Mouse (Mus musculus) ovary, postnatal 14 days (tissue): ENCODE data around the gene Gjc2.

Experiments used
- DNase-seq: peaks from one replicate; pipeline ENCODE4 v3.0.0; 2022; ENCODE audit warnings: low spot score

Gene Gjc2

GRCm38 (mm10) chr11:59161398-59161797, 21.6 kb downstream of the Gjc2 start:
- no peak for DNase-seq

DNA sequence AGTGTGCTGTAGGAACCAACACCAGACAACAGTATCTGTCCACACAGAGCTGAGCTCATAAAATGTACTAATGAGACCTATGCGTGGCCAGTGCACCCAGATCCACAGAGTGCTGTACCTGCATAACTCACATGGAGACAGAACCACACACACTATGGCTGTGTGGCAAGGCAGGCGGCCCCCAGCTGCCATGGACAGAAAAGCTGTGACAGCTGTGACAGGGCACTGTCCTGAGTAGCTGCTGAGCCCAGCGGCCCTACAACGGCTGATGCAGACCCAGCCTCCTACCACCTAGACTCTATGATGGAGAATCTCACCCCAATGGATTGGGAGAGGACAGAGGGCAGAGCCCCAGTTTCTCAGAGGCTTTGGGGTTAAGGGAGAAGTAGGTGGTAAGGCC, 23.5 kb downstream of the Gjc2 start:
- DNase-seq, result no peak

DNA sequence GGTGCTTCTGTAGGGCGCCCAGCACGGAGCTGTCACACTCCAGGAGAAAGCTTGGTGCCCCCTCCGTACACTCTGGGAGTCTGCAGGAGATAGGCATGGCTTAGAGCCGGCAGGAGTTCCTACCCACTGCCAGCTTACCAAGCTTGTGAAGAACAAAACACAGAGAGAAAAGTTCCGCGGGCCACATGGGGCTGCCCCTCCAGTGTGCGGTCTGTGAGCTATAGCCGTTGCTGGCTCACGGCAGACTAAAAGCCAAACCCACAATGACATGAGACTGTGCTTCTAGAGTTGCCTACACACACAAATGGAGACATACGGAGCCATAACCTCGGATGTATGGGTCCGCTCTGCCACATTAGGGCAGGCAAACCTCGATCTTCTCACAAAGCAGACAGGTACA, 23.9 kb downstream of the Gjc2 start:
- DNase-seq, result no peak

DNA sequence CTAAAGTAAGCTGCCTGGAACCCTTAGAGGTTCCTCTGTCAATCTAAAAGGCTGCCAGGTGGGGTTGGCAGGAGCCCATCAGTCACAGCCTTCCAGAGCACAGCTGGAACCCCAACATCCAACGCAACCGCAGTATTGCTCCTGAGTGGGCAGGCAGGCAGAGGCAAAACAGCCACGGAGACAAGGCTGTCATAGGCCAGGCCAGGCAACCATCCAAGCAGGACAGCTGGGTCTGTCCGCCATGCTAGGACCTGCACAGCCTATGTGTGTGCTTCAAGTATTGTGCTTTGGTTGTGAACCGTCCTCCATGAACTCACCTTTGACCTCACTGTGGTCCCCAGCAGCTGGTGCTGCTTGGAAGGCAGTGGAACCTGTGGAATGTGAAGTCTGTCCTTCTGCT, 27.1 kb downstream of the Gjc2 start:
- no peak for DNase-seq

DNA sequence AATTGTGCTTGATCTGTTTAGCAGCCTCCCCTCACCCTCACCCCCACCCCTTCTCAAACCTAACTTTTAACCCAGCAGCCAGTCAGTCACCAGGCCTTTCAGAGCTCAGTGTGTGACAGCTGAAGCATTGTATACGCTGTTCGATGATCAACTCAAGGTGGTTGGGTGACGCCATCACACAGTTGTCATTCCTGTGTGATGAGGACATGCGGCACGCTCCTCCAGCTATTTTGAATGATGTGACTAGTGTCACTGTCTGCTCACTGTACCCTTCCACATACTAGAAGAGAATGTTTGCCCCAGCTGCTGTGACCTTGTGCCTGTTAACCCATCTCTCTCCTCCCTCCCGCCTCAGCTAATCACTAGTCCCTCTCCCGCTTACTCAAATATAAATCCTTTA, 28.8 kb downstream of the Gjc2 start:
- no peak for DNase-seq

DNA sequence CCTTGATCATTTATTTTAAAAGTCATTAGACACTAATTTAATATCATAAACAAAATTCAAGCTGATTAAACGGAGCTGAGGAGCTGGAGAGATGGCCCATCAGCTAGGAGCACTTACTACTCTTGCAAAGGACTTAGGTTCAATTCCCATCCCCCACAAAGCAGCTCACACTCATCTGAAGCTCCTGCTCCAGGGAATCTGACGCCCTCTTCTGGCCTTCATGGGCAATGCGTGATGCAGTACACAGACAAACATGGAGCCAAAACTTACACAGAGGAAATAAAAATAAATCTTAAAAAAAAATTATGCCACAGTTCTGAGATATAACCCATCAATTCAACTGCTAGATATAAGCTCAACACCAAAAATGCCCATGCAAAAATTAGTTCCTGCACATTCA, 31.3 kb downstream of the Gjc2 start:
- DNase-seq, result no peak

GRCm38 (mm10) chr11:59149302-59149701, 33.7 kb downstream of the Gjc2 start:
- no peak for DNase-seq

DNA sequence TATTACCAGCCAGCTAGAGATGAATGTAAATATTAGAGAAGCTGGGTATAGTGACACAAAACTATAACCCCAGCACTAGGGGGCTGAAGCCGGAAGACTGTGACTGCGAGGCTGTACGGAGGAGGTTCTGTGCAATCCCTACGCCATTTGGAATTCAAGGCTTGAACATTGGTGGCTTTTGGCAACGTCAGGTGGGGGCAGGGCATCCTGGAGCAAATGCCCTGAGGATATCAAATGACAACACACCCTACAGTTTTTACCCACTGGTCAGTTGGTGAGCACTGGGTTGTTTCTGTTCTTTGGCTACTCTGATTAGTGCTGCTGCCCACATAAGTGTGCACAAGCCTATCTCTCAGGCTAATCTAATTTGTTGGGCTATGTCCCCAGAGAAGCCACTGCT, 40.1 kb downstream of the Gjc2 start:
- no peak for DNase-seq

GRCm38 (mm10) chr11:59141772-59142370, 41.1 kb downstream of the Gjc2 start:
- DNase-seq, result no peak

- no peak for DNase-seq
These were observed 44.2 kb downstream of the Gjc2 start for GRCm38 (mm10) chr11:59138537-59139486.

GRCm38 (mm10) chr11:59136994-59137706, 45.9 kb downstream of the Gjc2 start:
- DNase-seq, result no peak

DNA sequence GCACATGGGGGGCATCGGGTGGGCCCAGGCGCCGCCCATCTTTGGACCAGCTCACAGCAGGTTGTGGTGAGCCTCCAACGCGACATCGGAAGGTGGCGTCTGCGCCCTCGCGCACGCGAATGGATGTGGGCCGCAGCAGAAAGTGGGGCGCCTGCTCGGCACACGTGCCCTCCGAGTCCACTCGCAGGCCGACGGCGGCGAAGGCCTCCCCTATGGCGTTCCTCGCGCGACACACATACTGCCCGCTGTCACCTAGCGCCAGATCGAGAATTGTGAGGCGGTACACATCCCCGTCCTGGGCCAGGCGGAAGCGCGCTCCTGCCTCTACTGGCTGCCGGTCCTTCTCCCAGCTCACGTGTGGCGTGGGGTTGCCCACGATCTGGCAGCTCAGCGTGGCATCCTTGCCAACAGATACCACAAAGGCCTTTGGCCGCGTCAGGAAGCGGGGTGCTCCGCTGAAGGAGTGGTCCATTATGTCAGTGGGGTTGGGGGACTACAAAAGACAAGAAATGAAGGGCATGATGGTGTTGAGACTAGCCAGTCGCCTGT, 47.0 kb downstream of the Gjc2 start, which contains the start of gene Obscn:
Gene Obscn, minus strand, starts transcription at position 499 of the 549 bp plus-strand sequence.
- no peak for DNase-seq

DNA sequence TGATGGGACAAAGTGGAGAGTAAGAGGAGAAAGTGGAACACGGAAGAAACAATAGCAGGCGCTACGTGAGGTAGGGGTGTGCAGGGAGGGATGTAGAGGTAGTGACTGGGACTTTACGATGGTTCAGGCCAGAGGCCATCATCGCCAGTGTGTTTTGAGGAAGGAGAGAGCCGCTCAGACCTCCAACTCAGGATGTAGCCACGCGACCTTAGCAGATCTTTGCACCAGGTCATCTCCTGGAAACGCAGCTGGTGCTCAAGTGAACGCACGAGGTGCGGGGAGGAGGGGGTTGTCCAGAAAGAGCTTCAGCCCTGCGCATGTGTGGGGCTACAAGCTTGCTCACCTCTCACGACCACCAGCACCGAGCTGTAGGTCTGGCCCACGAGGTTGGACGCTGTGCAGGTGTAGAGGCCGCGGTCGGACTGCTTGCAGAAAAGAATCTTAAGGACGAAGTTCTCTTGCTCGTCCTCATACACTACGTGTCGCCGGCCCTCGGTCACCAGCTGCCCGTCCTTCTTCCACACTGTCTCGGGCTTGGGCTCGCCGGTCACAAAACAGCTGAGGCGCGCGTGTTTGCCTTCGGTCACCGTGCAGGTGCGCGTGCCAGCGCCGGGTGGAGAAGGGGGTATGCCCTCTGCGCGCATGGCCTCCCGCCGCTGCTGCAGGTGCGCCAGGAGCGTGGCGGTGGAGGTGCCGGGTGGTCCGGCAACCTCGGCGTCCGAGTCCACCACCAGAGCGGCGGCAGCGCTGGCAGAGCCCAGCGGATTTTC, 47.8 kb downstream of the Gjc2 start:
- DNase-seq, result no peak

GRCm38 (mm10) chr11:59134373-59134997, 48.5 kb downstream of the Gjc2 start:
- no peak for DNase-seq

DNA sequence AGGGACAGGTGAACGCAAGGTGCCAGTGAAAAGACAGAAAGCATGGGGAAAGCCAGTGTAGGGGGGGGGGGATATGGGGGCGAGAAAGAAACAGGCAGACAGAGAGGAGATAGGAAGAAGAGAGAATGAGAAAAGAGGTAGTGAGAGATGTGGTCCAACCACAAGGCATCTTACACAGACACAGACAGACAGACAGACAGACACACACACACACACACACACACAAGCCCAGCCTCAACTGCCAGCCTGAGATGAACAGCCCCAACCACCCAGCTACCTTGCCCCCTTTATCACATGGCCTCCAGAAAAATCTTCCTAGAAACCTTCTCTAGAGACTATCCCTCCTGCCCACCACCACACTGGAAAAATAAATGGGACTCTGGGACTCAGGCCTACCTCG, 50.9 kb downstream of the Gjc2 start:
- no peak for DNase-seq

GRCm38 (mm10) chr11:59131348-59131919, 51.6 kb downstream of the Gjc2 start:
- no peak for DNase-seq

- no peak for DNase-seq
These were observed 52.2 kb downstream of the Gjc2 start for GRCm38 (mm10) chr11:59130782-59131181.
